Mouse (Mus musculus): ENCODE measurements around the gene Bclaf1.

DNA sequence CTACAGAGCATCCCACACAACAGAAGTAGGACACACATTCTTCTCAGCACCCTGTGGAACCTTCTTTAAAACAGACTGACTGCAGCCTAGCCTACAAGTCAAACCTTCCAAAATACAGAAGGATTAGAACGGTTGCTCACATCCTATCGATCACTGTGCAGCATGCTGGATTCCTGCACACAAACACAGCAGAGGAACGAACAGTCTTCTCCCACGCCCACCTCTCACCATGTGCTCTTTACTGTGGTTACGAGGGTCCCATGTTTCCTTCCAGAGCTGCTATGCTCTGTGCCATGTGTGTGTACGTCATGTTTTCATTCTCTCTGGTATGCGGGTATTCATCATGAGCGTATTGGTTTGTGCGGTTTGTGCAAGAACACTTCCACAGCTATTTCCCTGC lies 65.4 kb downstream of the Bclaf1 start:
- TF ChIP-seq CTCF (IDR thresholded peaks at IDR 0.05; ENCODE audit: low read depth, low read length) = no peak
- no peak for TF ChIP-seq EP300 (IDR thresholded peaks at IDR 0.05; ENCODE audit: insufficient read depth, low read depth, low read length)

All from ES-Bruce4 (cell line).